Mouse (Mus musculus) gastrocnemius, postnatal 10 days (tissue): ENCODE results near the gene B4galnt2. TPM values are rescaled to one million over a fixed set of nuclear protein-coding genes. Genes with fewer than 3 reads are reported as not detected.
"Not testable (repeated sequence)": the region's sequence is repeated elsewhere in the genome, so short reads cannot be mapped to it uniquely, and the experiment has no call there.

Experiments used
- DNase-seq: peaks from one replicate; pipeline ENCODE4 v3.0.0; 2021; ENCODE audit warnings: mixed read lengths
- long read RNA-seq, 2 experiments: library from polyadenylated mRNA; stranded (forward); transcript quantifications; one replicate each; pipeline ENCODE4 v2.0.0; 2021
- total RNA-seq, 2 experiments: library from RNA; stranded (reverse); gene quantifications; 2 replicates each; pipeline ENCODE4 v1.2.3; 2021

The B4galnt2 gene
- not detected for total RNA-seq
- long read RNA-seq, experiment 1, result 0 reads
- long read RNA-seq, experiment 2, result 0 reads

DNA sequence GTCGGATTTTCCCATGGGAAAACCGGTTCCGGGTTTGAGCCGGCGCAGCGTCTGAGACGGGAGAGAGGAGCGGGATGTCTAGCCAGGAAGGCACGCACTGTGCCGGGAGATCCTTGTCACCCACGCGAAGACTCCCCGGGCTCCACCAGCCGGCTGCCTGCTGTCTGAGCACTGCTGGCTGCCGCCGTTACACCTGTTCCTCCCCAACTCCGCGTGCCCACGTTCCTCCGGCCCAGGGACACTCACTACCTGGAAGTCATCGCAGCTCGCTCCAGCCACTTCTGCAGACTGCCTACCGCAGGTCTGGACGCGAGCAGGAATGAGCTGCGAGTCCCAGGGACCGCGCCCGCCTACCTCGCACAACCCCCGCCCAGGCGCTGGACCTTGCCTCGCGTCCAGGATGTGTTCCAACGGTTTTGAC lies at the start of gene B4galnt2:
TSS of gene B4galnt2 (minus strand) at position 321 of the 421 bp plus-strand sequence.
- DNase-seq, result no peak

DNA sequence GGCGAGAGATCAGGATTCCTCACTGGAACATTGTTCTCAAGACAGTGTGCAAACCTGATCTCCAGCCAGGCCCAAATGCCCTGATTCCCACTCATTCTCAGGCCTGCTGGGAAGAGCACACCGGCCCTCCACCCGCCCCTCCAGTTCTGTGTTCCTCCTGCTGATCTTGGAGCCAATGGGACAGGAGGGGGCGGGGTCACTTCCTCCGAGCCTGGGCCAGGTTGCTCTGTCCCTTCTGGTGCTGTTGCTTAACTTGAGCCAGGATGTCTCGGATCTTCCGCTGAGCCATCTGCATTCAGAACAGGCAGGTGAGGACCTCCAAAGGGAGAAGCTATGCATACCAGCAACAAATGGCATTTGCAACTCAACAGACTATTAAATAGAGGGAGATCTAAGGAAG lies 48.6 kb upstream of the B4galnt2 start:
- no peak for DNase-seq

DNA sequence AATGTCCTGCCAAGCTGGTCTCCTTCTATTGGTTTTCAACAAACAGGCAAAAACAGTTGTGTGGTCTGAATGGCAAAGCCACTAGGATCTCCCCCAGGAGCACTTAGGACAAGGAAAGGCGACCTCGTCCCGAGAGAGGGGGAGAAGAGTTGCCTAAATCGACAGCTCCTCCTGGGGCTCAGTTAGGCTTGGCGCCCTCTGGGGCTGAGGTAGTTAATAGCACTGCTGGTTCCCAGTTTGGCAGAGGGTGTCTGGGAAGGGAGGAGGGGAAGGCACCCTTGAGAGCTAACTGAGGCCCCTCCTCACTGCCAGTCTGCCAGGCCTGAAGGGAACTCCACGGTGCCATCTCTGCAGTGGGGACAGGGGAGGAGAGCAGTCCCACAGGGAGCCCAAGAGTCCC lies 44.5 kb upstream of the B4galnt2 start:
- no peak for DNase-seq

DNA sequence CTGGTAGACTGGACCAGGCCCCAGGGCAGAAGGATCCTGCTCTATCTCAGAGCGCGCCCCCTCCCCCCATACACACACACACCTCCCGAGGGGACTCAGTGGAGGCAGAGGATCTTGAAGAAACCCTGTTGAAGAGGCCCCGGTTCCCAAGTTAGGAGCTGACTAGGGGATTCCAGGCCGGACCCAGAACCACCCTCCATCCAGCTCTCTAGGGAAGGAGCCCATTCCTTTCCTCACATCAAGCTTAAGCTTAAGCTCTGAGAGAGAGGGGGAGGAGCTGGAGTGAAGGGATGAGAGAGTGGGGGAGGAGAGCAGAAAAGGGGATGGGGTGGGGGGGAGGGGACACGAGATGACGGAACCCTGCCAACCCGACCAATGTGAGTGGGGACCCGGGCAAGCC lies 43.6 kb upstream of the B4galnt2 start:
- DNase-seq, result no peak

DNA sequence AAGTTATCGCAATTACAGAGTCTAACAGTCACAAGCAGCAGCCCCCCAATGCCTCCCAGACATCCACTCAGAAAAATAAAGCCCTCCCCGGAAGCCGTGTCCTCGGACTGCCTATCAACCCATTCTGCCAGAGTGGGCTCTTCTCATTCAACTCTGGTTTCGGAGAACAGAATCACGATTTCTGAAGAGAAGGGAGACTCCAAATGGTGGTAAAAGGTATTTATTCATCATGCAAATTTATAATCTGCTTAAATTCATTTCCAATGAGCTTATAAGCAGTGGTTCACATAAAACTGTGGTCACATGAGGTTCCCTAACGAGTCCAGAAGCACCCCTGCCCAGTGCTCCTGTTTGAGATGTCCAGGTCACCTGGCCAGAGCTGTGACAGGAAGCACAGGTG lies 42.7 kb upstream of the B4galnt2 start:
- DNase-seq, result no peak

DNA sequence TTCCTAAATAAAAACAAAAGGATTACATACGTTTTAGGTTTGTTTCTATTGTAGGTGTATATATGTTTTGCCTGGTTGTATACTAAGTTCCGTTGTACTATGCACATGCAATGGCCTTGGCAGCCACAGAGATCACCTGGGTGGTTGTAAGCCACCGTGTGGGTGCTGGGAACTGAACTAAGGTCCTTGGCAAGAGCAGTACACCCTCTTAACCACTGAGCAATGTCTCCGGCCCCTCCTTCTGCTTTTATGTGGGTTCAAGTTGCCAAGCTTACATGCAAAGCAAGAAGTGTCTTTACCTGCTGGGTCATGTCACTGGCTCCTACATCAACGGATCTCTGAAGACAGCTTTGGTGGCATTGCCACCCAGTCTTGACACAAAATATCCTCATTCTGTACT lies 38.6 kb upstream of the B4galnt2 start:
- DNase-seq, result no peak

DNA sequence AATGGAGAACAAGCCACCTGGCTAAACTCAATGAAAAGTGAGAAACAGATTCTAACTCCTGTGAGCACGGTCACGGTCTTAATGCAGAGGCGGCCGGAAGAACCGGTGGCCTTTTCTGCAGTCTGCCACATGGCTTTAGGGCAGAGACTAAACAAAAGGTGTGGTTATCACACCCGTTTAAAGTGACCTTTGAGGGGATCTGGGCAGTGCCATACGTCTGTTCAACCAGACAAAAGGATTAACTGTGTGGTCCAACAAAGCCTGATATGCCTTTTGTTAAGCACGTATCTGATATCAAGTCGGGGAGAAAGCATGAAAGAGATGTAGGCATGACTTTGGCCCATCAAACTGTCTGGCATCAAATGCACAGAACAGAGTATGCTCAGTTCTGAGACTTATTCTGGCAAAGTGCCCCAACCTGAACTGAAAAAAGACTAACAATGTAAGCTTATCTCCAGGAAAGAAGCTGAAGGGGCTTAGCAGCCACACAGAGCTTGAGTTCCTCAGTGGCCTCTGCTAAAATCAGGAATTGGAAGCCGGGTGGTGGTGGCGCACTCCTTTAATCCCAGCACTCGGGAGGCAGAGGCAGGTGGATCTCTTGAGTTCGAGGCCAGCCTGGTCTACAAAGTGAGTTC lies 31.3 kb upstream of the B4galnt2 start:
- DNase-seq, result no peak

DNA sequence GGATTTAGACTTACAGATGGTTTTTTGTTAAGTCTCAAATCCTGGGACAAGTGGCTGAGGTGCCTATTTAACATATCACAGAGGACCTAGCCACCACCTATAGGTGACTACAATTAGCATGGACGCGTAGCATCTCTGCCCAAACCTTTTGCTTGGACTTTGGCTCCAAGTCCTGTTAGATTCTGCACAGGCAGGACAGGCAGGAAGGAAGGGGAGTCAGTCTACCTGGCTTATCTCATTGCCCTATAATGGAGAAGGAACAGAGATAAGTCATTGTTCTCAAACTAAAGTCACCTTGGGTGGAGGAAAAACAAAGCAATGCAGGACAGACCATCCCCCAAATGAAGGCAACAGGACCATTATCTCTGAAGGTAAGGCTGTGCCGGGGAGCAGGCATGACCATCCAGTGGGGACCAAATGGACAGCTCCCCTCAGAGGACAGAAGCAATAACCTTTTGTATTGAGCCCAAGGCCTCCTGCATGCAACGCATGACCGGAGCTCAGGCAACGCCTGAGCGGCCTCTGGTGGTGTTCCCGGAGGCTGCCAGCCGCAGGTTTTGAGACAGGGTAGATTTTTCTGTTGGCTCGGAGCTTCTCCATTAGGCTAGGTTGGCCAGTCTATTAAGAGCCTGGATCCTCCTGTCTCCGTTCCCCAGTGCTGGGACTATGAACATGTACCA lies 25.3 kb upstream of the B4galnt2 start:
- no peak for DNase-seq

DNA sequence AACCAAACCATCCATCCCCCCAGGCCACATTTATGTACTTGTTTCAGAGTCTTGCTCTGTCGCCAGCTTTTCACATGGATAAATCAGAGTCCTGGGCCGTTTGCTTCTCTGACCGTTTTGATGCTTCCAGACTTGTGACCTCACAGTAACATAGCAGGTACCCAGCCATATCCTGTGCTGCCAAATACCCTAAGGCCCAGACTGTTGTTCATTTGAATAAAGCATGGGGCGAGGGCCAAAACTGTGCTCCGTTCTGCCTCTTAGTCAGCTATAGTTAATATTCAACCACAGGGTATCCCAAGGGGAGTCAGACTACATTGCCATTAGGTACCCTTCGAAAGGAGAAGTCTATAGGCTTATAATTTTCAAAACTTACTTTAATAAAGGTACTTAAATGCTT lies 21.7 kb upstream of the B4galnt2 start:
- no peak for DNase-seq

DNA sequence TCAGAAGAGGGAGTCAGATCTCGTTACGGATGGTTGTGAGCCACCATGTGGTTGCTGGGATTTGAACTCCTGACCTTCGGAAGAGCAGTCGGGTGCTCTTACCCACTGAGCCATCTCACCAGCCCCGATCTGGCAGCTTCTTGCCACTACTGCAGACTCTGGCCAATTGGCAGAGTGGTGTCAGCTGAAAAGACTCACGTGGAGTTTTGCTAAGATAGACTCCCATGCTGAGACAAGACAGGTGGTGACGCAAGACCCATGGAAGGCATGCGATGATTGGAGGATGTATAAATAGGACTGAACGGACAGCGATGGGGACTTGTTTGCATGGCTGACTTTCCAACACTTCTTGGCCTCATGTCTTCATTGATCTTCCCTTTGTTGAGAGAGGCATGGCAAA lies 17.5 kb upstream of the B4galnt2 start:
- DNase-seq, result not testable (repeated sequence)

DNA sequence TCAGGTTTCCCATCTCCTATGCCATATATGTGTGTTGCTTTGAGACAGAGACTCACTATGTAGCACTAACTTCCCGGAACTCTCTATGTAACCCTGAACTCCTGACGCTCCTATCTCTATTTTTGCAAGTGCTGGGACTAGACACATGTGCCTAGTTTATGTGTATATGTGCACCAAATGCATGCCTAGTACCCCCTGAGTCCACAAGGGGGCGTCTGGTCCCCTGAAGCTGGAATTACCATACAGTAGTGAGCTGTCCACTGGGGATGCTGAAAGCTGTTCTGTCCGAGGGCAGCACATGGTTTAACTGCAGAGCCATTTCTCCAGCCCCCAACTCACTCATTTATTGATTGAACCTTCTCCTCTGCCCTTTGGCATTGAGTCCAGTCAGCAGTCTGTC lies 11.7 kb upstream of the B4galnt2 start:
- DNase-seq, result no peak

DNA sequence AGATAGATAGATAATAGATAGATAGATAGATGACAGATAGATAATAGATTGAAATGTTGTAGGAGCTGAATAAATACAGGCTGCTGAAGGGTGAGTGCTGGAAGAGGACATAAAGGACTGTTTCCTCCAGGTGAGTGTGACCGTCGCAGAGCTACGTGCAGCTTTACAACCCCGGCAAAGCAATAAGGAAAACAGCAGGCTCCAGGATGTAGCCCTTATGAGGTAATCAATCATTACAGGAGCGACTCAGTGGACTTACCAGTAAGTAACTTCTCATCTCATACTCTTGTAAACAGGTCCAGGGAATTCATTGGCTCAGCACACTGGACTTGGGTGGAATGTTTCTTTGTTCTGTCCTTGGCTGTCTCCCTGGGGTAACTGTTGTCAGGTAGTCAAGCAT lies 11.3 kb upstream of the B4galnt2 start:
- DNase-seq, result no peak

DNA sequence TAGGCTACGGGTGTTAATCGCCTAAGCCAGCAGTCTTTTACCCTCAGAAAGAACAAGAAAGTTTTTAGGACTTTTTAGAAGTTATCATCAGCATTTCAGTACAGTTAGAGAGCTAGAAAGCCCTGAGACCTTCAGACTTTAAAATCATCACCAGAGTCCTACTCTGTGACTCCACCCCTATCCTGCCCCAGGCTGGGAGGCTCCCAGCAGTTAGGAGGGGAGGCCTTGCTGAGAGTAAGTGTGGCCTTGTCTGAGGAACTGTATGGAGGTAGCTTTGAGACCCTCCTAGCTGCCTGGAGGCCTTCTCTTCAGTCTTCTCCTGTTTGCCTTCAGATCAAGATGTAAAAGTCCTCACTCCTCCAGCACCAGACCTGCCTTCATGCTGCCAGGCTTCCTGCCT lies 9.5 kb upstream of the B4galnt2 start:
- no peak for DNase-seq

DNA sequence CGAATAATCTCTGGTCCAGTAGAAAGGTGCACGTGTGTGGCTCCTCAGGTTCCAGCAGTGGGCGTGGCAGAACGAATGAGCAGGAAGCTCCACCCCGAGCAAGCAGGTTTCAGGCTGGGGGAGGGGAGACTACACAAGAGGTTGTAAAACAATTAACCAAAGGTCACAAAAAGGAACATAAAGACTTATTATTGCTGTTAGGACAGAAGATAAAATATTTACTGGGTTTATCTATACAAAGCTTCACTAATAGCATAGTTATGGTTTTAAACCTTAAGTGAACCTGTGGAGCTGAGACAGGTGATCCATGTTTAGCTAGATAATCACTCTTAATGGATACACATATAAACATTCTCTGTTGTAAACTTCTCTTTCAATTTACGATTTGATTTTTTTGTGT lies 8.8 kb upstream of the B4galnt2 start:
- DNase-seq, result not testable (repeated sequence)

DNA sequence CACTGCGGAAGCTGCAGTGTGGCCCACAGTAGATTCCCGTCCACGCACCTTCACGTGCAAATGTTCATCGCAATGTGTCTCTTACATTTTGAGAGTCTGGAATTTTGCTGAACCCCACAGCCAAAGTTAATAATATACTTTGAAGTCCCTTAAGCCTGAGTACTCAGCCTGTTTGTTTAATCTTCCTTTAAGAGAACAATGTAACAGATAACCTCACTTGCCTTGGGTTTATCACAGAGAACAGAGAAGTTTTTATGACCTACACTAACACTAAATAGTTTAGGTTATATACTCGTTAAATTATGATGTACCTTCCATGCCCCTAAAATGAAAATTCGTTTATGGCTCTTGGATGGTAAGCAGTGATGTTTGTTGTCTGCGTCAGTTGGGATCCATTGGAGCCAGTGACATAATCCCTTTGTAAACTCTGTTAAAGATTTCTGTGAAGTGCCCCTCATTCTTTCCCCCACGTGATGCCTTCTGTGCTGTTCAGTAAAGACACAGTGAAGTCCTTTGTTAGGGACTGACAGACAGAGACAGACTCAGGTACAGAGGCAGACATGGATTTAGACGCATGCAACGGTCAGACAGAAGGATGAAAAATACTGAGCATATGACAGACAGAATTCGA lies 7.4 kb upstream of the B4galnt2 start:
- no peak for DNase-seq

DNA sequence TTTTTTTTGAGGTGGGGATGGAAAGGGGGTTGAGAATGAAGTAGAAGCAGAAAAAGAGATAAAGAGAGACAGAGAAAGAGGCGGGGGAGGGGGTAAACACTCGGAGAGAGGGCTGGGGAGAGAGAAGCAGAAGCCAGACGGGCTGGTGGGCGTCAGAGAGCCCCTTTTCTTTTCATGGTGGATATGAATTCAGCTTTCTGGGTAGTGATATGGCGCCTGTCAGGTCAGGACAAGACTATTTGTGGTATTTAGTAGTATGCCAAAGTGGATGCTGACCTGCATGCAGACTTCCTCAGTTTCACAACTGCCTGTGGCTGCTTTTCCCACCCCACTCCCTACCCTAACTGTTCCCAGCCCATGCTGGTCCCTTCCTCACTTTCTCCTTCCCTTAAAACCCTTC lies 1.7 kb upstream of the B4galnt2 start:
- no peak for DNase-seq

DNA sequence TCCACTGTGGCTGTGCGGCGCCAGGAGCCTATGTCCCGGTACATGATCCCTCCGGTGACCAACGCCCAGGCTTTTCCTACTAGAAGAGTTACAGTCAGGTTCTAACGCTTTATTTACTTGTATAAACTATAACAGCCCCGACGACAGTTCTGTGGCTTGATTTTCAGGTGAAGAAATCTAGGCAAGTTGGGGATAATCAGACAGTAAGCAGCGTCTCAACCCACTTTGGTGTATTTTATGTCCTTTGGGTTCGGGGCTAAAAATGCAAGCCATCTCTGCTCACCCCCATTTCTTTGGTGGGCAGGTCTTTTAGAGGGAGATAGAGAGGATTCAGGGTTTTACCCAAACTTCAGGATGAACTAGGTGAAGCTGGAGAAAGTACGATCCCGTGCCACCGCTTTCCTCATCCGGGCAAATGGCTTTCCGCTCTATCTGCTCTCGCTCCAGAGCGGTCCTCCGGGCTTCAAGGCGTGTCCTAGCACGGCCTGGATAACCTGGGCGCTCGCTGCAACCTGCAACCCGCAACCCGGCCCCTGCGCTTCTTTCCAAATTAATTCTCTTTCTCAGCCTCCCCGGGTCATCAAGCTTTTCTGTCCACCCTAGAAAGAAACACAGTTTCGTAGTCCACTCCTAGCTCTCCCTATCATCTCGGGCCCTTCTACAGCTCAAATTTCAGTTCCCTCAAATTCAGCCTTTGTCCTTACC lies 467 bp upstream of the B4galnt2 start:
- DNase-seq, result no peak

DNA sequence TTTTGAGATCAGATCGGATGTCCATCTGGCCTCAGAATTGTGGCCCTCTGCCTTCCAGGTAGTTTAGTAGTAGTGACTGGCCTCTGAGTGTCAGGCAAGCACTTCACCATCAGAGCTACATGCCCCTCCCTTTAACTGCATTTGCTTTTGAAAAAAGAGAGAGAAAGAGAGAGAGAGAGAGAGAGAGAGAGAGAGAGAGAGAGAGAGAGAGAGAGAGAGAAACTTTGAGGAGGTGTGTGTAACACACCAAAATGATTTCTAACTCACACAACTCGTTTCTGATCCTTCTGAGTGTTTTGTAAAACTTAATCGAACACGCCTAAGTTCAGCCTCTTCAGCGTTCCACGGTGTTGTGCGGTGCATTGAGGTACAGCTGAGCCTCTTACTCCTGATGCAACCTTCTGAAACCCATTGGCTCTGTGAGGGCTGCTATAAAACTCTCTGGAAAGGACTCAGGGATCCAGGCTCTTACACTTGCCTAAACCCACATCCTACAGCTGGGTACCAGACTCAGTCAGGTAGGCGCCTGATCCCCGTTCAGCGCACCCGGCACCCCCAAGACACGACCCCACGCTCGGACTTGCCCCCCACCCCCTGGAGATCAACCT lies 628 bp downstream of the B4galnt2 start:
- DNase-seq, result no peak

DNA sequence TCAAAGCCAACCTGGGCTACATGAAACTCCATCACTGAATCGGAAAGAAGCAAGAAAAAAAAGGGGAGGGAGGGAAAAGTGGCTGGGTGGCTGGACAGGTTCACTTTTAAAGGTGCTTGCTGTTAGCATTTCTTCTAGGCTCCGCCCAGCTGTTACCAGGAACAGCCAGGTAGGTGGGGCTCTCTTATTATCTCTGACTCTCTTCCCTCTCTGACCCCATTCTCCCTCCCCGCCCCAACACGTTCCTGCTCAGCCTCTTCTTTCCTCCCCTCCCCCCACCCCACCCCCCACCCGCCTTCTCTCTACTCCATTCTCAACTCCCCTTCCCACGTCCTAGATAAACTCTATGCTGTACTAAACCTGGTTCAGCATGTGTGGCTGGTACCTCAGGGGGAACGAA lies 3.1 kb downstream of the B4galnt2 start:
- no peak for DNase-seq

DNA sequence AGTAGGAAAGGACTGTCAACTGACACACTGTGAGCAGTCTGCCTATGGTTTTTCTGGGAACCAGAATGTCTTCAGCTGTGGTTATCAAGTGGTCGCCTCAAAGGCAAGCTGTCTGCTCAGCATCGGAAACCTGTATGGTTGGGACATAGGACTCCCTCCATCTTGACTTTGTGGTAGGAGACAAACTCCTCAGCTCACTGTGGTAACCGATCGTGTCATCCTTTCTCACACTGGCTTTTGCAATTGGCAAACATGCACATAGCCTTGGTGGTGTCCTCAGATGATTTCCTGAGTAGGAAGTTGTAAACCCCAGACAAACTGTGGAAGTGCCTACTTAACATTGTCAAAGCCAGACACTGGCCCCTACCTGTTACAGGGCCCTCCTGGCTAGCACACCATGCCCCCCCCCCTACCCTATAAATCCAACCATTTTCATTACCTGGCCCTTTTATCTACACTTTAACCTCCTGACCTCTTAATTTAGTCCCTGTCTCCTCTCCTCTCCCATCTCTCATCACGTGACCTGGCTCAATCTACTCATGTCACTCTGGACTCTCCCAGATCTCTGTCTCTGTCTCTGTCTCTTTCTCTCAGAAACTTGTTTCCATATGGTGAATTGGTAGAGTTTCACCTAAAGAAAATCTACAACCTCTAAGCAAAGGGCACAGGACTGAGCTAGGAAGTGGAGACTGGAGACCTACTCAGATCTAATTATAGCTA lies 6.7 kb downstream of the B4galnt2 start:
- no peak for DNase-seq

DNA sequence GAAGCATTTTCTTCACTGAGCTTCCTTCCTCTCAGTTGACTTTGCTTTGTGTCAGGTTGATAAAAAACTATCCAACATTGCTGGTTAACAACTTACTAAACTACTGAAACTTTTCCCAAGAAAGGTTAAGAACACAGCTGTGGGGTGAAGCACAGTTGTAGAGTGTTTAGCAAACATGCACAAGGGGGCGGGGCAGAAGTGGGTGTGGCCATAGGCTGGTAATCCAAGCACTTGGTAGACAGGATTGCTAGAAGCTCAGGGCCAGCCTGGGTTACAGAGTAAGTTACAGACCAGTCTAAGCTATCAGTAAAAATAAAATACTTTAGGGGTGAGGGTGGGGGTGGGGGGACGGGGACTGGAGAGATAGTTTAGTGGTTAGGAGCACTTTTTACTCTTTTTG lies 10.4 kb downstream of the B4galnt2 start:
- no peak for DNase-seq
